Mouse (Mus musculus) hindbrain, embryonic 16.5 days (tissue): ENCODE data around the gene Ptpn13. TPM values are rescaled to one million over a fixed set of nuclear protein-coding genes. Genes with fewer than 3 reads are reported as not detected.

ENCODE experiments used
- ATAC-seq: fragments of 200-750 bp; cut with Nextera tagmentation; 2 replicates; pipeline ENCODE4 v1.8.0; 2017; ENCODE audit warnings: moderate TSS enrichment, moderate library complexity
- H3K27ac ChIP-seq: fragments of 300-500 bp; sonication (generic); 2 replicates; pipeline ENCODE4 v1.5.1; 2014; ENCODE audit warnings: low read depth, mild to moderate bottlenecking, control low read depth, low read length, moderate library complexity
- H3K27me3 ChIP-seq: fragments of 300-500 bp; sonication (generic); replicated peaks from 2 replicates; pipeline ENCODE4 v1.6.1; 2014; ENCODE audit warnings: low read length; ENCODE audit not compliant: control insufficient read depth, insufficient read depth
- H3K36me3 ChIP-seq: fragments of 300-500 bp; sonication (generic); 2 replicates; pipeline ENCODE4 v1.6.1; 2014; ENCODE audit warnings: mild to moderate bottlenecking, low read length, moderate library complexity, mixed read lengths; ENCODE audit not compliant: control insufficient read depth, insufficient read depth
- H3K4me1 ChIP-seq: fragments of 300-500 bp; sonication (generic); 2 replicates; pipeline ENCODE4 v1.6.1; 2014; ENCODE audit warnings: low read depth, low read length; ENCODE audit not compliant: control insufficient read depth, insufficient read depth
- H3K4me2 ChIP-seq: fragments of 300-500 bp; sonication (generic); 2 replicates; pipeline ENCODE4 v1.6.1; 2014; ENCODE audit warnings: mild to moderate bottlenecking, low read length, control low read depth, moderate library complexity
- H3K4me3 ChIP-seq: fragments of 300-500 bp; sonication (generic); 2 replicates; pipeline ENCODE4 v1.5.1; 2014; ENCODE audit warnings: mild to moderate bottlenecking, low read length, control low read depth, moderate library complexity
- H3K9ac ChIP-seq: fragments of 300-500 bp; sonication (generic); 2 replicates; pipeline ENCODE4 v1.6.1; 2014; ENCODE audit warnings: low read depth, mild to moderate bottlenecking, control low read depth, low read length, moderate library complexity
- H3K9me3 ChIP-seq: fragments of 300-500 bp; sonication (generic); 2 replicates; pipeline ENCODE4 v1.6.1; 2014; ENCODE audit warnings: mild to moderate bottlenecking, low read length, moderate library complexity; ENCODE audit not compliant: control insufficient read depth
- WGBS: fragments of 180-500 bp; shearing (Covaris S2); extraction: QIAGEN DNeasy Blood & Tissue Kit; methylation state at CpG from one replicate; pipeline ENCODE4 v1.1.7; 2014; 5-methylcytosine and 5-hydroxymethylcytosine counted together
- polyA plus RNA-seq: library from polyadenylated mRNA; unstranded; fragments of >200 nt; fragmentation: Nextera tagmentation; extraction: Ambion mirVana; gene quantifications from 2 replicates; pipeline ENCODE4 v1.2.1, GENCODE M21; 2015

The Ptpn13 gene
- polyA plus RNA-seq, 1 experiment from 2014 or later: 3.3 TPM

DNA sequence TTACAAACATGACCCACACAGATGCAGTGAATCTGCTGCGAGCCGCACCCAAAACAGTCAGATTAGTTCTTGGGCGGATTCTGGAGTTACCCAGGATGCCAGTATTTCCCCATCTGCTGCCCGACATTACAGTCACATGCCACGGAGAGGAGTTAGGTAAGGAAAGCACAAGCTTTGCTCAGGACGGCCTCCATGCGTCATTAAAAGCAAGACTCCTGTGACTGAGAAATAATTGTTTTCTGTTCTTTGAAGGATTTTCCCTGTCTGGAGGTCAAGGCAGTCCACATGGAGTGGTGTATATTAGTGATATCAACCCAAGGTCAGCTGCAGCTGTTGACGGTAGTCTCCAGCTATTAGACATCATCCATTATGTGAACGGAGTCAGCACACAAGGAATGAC lies 144.5 kb downstream of the Ptpn13 start:
- Histone ChIP-seq H3K4me2 (no peak overlapping the region), H3K9me3 (no peaks in the 10 kb centered on the region), H3K4me1 (no peaks in the 10 kb centered on the region), H3K9ac (no peak overlapping the region), H3K27ac (no peak overlapping the region), H3K27me3 (no peaks in the 10 kb centered on the region), H3K36me3 (no peaks in the 10 kb centered on the region), H3K4me3 (no peak overlapping the region)
- WGBS: 93% methylated on average over 9 of the region's 9 CpGs
- ATAC-seq: no peak

DNA sequence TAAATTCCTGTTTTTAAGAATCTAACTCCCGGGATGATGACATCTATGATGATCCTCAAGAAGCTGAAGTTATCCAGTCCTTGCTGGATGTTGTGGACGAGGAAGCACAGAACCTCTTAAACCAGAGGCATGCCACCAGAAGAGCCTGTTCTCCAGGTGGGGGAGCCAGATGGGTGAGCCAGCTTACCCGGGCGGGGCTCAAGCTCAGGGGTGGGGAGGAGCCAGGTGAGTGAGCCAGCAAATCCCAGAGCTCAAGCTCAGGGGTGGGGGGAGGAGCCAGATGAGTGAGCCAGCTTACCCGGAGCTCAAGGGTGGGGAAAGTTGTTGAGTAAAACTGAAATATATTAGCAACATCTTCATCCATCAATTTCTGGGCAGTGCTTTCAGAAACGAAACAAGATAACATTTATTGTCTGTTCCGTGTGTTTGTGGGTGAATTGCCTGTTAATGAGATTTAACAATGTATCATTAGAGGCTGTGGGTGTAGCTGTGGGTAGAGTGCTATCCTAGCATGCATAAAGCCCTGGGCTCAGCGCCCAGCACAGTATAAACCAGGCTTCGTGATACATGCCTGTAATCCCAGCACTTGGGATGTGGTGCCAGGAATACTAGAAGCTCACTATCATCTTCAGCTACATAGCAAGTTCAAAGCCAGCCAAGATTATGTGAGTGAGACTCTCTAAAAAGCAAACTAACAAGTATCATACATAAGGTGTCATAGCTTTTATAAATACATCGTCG lies 154.9 kb downstream of the Ptpn13 start:
- Histone ChIP-seq H3K36me3 (no peaks in the 10 kb centered on the region), H3K27me3 (no peaks in the 10 kb centered on the region), H3K4me2 (no peak overlapping the region), H3K27ac (no peak overlapping the region), H3K4me3 (no peak overlapping the region), H3K9ac (no peak overlapping the region), H3K4me1 (no peaks in the 10 kb centered on the region), H3K9me3 (no peaks in the 10 kb centered on the region)
- WGBS: 75% methylated on average over 11 of the region's 11 CpGs
- no peak for ATAC-seq

DNA sequence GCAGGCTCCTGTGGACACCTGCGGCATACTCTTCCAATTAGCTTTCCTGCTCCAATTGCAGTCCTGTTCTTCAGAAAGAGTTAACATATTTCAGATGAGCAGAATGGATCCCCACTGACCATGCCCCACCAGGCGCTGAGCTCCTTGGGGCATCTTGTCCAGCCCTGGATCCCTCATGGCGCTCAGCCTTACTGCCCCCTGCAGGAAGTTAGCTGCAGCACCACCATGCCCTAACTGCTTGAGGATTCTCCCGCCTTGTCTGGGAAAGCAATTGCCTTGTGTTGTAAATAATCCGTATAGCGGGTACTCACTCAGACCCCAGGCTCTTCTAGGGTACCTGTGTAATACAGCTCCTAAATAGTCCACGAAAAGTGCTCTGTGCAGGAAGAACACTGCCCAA lies 162.2 kb downstream of the Ptpn13 start:
- no peaks in the 10 kb centered on the region for H3K27me3 ChIP-seq
- no peak for ATAC-seq
- no peak overlapping the region for H3K27ac ChIP-seq
- H3K9me3 ChIP-seq: no peaks in the 10 kb centered on the region
- H3K4me2 ChIP-seq: no peak overlapping the region
- H3K36me3 ChIP-seq: no peaks in the 10 kb centered on the region
- WGBS: 82% methylated on average over 7 of the region's 7 CpGs
- H3K4me1 ChIP-seq: no peaks in the 10 kb centered on the region
- H3K9ac ChIP-seq: no peak overlapping the region
- H3K4me3 ChIP-seq: no peak overlapping the region

DNA sequence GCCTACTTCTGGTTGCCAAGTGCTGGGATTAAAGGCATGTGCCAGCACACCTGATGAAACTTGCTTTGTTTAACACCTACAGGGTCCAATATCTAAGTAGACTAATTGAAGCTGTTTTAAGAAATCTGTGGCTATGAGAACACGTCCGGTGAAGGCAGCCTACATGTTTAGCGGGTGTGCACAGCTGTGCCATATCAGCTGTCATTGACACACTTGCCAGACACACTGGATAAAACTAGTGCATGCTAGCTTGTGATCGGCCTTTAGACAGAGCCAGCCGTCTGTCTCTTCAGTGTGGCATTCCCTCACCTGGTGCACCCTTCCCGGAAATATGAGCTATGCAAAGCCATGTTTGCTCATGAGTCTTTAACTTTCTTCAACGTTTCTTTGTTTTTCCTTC lies 166.9 kb downstream of the Ptpn13 start:
- H3K4me1 ChIP-seq: 0 out of 2 replicates have a peak, but pooled peaks cover 7% of the 10 kb centered on the region
- H3K27me3 ChIP-seq: no peaks in the 10 kb centered on the region
- H3K36me3 ChIP-seq: no peaks in the 10 kb centered on the region
- WGBS: 85% methylated on average over 7 of the region's 7 CpGs
- no peak for ATAC-seq
- H3K4me2 ChIP-seq: no peak overlapping the region
- H3K4me3 ChIP-seq: no peak overlapping the region
- H3K27ac ChIP-seq: no peak overlapping the region
- no peaks in the 10 kb centered on the region for H3K9me3 ChIP-seq
- no peak overlapping the region for H3K9ac ChIP-seq

DNA sequence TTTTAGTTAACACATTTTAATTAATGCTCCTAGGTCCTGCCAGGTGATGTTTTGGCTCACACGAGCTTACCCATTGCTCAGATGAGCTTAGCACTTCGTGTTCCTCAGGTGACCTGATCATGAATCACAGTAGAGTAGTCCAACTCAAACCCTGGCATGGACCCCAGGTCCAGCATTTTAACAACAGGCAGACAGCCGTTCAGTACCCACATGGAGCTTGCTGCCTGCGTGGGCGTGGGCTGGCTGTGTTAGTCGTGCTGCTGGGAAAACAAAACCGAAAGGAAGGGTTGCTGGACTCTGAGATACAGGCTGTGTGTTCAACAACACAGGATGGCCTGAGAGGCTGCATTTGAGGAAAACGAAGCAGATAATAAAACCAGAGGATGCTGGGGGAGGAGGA lies 167.7 kb downstream of the Ptpn13 start:
- 82% methylated on average over 8 of the region's 8 CpGs for WGBS
- Histone ChIP-seq H3K27me3 (no peaks in the 10 kb centered on the region), H3K4me2 (no peak overlapping the region), H3K4me3 (no peak overlapping the region), H3K27ac (no peak overlapping the region), H3K36me3 (no peaks in the 10 kb centered on the region), H3K4me1 (0 out of 2 replicates have a peak, but pooled peaks cover 7% of the 10 kb centered on the region), H3K9me3 (no peaks in the 10 kb centered on the region), H3K9ac (no peak overlapping the region)
- ATAC-seq: no peak

DNA sequence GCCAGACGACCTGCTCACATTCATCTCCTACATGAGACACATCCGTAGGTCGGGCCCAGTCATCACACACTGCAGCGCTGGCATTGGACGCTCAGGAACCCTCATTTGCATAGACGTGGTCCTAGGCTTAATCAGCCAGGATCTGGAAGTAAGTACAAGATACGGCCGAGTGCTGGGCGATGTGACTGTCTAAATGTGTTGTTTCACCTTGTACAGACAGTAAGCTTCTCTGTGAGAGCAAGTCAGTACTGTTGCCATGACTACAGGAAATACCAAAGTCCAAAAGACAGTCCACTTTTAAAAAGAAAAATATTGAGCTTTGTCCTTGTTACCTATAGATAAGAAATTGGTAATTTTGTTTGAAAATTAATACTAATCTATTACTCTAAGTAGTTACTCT lies 168.6 kb downstream of the Ptpn13 start:
- WGBS: 76% methylated on average over 9 of the region's 9 CpGs
- ATAC-seq: peak; percentile 34; the same call in 1 of the 2 replicates
- Histone ChIP-seq H3K4me1 (0 out of 2 replicates have a peak, but pooled peaks cover 7% of the 10 kb centered on the region), H3K4me2 (no peak overlapping the region), H3K27ac (no peak overlapping the region), H3K9ac (no peak overlapping the region), H3K27me3 (no peaks in the 10 kb centered on the region), H3K36me3 (no peaks in the 10 kb centered on the region), H3K4me3 (no peak overlapping the region), H3K9me3 (no peaks in the 10 kb centered on the region)

DNA sequence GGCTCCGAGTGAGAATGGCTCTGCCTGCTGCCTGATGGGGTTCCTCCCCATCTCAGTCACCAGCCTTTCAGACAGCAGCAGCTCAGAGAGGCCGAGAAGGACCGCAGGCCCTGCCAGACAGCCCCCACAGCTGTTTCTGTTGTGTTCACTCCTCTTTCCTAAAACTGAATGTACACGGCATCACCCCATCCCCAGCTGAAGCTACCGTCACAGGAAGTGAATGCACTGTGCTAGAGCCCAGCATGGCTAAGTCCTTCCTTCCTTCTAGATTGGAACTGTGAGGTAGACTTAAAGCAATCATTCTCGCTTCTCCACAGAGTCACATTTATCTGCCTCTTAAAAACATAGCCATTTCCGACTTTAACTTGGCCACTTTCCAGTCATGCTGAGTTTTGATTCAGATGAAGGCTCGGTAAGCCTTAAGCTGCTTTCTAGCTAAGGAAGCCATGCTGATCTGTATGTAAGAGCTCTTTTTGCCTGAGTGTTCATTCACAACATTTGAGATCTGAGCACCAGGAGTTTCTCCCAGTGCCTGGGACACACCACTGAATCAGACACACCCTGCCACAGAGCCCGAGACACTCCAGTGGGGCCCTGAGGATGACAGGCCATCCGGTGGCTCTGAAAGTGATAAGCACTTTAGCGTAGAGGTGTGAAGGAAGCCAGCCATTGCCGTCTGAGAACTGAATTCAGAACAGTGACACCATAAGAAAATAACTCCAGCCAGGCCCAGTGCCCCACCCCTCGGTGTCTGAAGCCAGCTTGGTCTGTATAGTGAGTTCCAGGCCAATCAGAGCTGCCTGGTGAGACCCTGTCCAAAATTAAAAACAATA lies 170.6 kb downstream of the Ptpn13 start:
- 57% methylated on average over 13 of the region's 13 CpGs for WGBS
- Histone ChIP-seq H3K27ac (0 out of 2 replicates have a peak overlapping the region, but pooled peaks have one; percentile 4), H3K4me3 (no peak overlapping the region), H3K27me3 (no peaks in the 10 kb centered on the region), H3K9ac (no peak overlapping the region), H3K4me1 (0 out of 2 replicates have a peak, but pooled peaks cover 7% of the 10 kb centered on the region), H3K36me3 (no peaks in the 10 kb centered on the region), H3K4me2 (no peak overlapping the region), H3K9me3 (no peaks in the 10 kb centered on the region)
- ATAC-seq: peak; percentile 31; the same call in 1 of the 2 replicates

DNA sequence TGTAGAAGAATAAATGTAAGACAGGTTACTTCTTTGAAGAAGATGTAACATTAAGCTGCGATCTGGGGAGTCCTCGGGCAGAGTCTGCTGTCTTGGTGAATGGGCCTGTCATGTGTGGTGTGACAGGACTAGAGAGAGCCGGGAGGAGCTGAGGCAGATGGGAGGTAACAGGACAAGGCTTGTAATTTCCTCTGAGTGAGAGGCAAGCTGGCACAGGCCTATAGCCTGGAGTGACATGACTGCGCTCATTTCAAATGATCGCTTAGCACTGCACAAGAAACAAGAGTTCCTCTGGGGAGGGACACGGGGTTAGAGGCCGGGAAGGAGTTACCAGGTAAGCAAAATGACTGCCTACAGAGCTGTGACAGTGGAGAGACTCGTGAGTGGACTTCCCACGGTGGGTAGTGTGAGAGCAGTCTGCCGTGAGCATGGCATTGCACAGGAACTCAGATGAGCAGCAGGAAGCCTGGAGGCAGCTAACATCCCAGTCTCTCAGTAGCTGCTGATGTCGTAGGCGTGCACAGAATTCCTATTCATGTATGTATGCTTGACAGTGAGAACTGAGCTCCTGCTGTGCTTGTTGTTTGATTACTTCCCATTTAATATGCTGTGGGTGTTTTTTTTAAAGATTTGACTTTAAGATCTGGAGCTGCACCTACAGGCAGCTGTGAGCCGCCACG lies 171.6 kb downstream of the Ptpn13 start:
- Histone ChIP-seq H3K4me3 (no peak overlapping the region), H3K36me3 (no peaks in the 10 kb centered on the region), H3K4me1 (0 out of 2 replicates have a peak, but pooled peaks cover 7% of the 10 kb centered on the region), H3K27ac (no peak overlapping the region), H3K9ac (no peak overlapping the region), H3K9me3 (no peaks in the 10 kb centered on the region), H3K27me3 (no peaks in the 10 kb centered on the region), H3K4me2 (no peak overlapping the region)
- WGBS: 45% methylated on average over 14 of the region's 14 CpGs
- peak; percentile 66 for ATAC-seq

DNA sequence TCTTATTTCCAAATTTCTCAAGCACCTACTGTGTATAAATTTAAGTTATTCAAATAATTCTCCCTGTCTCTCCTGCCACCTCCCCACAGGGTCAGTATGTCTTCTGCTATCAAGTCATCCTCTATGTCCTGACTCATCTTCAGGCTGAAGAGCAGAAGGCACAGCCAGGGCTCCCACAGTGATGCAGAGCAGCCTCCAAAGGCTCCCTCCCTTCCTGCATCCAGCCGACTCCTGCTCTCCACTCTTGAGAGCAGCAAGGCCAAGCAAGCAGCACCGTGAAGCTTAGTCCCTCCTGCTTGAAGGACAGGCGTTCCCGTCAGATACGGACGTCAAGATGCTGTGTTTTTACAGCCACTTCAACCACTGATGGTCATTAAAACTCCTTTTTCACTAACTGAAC lies 172.6 kb downstream of the Ptpn13 start:
- ATAC-seq: no peak
- H3K9me3 ChIP-seq: no peaks in the 10 kb centered on the region
- H3K36me3 ChIP-seq: no peaks in the 10 kb centered on the region

More for the DNA sequence above, 172.6 kb downstream of the Ptpn13 start:
- Histone ChIP-seq H3K4me2 (no peak overlapping the region), H3K27ac (no peak overlapping the region), H3K9ac (no peak overlapping the region), H3K4me3 (no peak overlapping the region), H3K27me3 (no peaks in the 10 kb centered on the region), H3K4me1 (0 out of 2 replicates have a peak, but pooled peaks cover 7% of the 10 kb centered on the region)
- 60% methylated on average over 6 of the region's 6 CpGs for WGBS
